Mouse (Mus musculus) CH12.LX (cell line): Measurements from ENCODE around the gene Nod1.

Experiments
- CTCF ChIP-seq, 2 experiments: IDR thresholded peaks in 1 of 2; conservative IDR thresholded peaks in 1 of 2; 2 replicates each; pipeline ENCODE4 v1.5.1; 2011 to 2012; ENCODE audit warnings: low read depth in 2 of 2, low read length in 2 of 2, improper control_type of control experiment in 1 of 2, inconsistent platforms in 1 of 2, mild to moderate bottlenecking in 1 of 2, moderate library complexity in 1 of 2
- E2F4 ChIP-seq: IDR thresholded peaks from 2 replicates; pipeline ENCODE4 v1.6.1; 2011; ENCODE audit warnings: low read depth, low read length, improper control_type of control experiment; ENCODE audit not compliant: insufficient replicate concordance
- EP300 ChIP-seq: IDR thresholded peaks from 2 replicates; pipeline ENCODE4 v1.6.1; 2011; ENCODE audit warnings: low read length, improper control_type of control experiment
- MAFK ChIP-seq: IDR thresholded peaks from 2 replicates; pipeline ENCODE4 v1.6.1; 2011; ENCODE audit warnings: low read length, improper control_type of control experiment; ENCODE audit not compliant: insufficient replicate concordance
- MYC ChIP-seq: IDR thresholded peaks from 2 replicates; pipeline ENCODE4 v1.6.1; 2011; ENCODE audit warnings: low read depth, mild to moderate bottlenecking, improper control_type of control experiment, low read length
- POLR2A ChIP-seq: IDR thresholded peaks from 2 replicates; pipeline ENCODE4 v1.6.1; 2011; ENCODE audit warnings: low read depth, mild to moderate bottlenecking, improper control_type of control experiment, low read length
- USF2 ChIP-seq: conservative IDR thresholded peaks from 2 replicates; pipeline ENCODE4 v1.6.1; 2011; ENCODE audit warnings: low read depth, low read length, improper control_type of control experiment
- ZC3H11A ChIP-seq: IDR thresholded peaks from 2 replicates; pipeline ENCODE4 v1.6.1; 2012; ENCODE audit warnings: low read depth, mild to moderate bottlenecking, inconsistent platforms, low read length, improper control_type of control experiment

DNA sequence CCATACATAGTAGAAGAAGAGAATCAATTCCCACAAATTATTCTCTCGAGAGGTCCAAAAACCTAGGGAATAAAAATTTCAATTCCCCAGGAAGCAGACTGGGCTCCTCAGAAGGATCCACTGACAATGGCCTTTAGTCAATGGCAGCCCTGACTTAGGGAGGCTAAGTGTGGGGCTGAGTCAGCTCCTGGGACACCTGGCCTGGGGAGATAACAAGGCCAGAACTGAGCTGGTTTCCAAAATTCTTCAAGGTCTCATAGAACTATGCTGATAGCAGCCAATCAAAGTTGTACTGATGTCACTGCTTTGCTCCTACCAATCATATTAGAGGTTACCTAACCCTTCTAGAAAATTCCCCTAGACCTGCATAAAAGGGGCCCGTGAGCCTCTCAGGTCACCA lies 8.8 kb downstream of the Nod1 start:
- TF ChIP-seq CTCF (conservative IDR thresholded peaks at IDR 0.05 in 1 of 2, IDR thresholded peaks at IDR 0.05 in 1 of 2; ENCODE audit: low read depth in 2 of 2, low read length in 2 of 2) (no peak), EP300 (no peak), E2F4 (no peak), MYC (no peak), POLR2A (no peak), USF2 (no peak), ZC3H11A (no peak), MAFK (no peak)
